Mouse (Mus musculus): ENCODE data around the gene Zfp207. TPM values are rescaled to one million over a fixed set of nuclear protein-coding genes. Genes with fewer than 3 reads are reported as not detected.
A peak's percentile ranks its signal among the peaks of the same experiment; 100 is the strongest.

The Zfp207 gene
- polyA plus RNA-seq (2012; fragmentation: generic; extraction: Trizol) = 92.9 TPM
- long read RNA-seq, experiment 1, transcript Zfp207-201 (11 exons, 2,245 nt) = major isoform, 94 of 160 reads
- long read RNA-seq, experiment 1, transcript Zfp207-202 (12 exons, 1,562 nt) = minor isoform, 42 of 160 reads
- long read RNA-seq, experiment 1, partial matches to known transcripts = 6 of 160 reads
- long read RNA-seq, experiment 1, other reads (novel, unspliced or antisense) = 18 of 160 reads
- long read RNA-seq, experiment 2, transcript Zfp207-201 (11 exons, 2,245 nt) = major isoform, 454 of 637 reads
- long read RNA-seq, experiment 2, transcript Zfp207-202 (12 exons, 1,562 nt) = minor isoform, 107 of 637 reads
- long read RNA-seq, experiment 2, partial matches to known transcripts = 20 of 637 reads
- long read RNA-seq, experiment 2, other reads (novel, unspliced or antisense) = 52 of 637 reads

GRCm38 (mm10) chr11:80383019-80383625 is at the start of gene Zfp207:
Zfp207 (plus strand) TSS chr11:80383279.
- peak; percentile 100 for TF ChIP-seq USF1 (IDR thresholded peaks at IDR 0.05; ENCODE audit: low read depth)
- no peak for TF ChIP-seq MYOG (IDR thresholded peaks at IDR 0.05; ENCODE audit: control insufficient read depth, extremely low read depth, insufficient read length)
- TF ChIP-seq MYOD1 (IDR thresholded peaks at IDR 0.05; ENCODE audit: control insufficient read depth, insufficient read length, low read depth) = no peak
- TF ChIP-seq MAX (IDR thresholded peaks at IDR 0.05) = peak; percentile 78
- no peak for TF ChIP-seq CEBPB (IDR thresholded peaks at IDR 0.05; ENCODE audit: low read depth)
- TF ChIP-seq FOSL1 (IDR thresholded peaks at IDR 0.05; ENCODE audit: insufficient read depth, low read length, poor library complexity, severe bottlenecking) = no peak
- TF ChIP-seq CTCF (IDR thresholded peaks at IDR 0.05; ENCODE audit: control insufficient read depth, insufficient read depth, insufficient read length) = no peak
- Histone ChIP-seq H3ac (ENCODE audit: control insufficient read depth, insufficient read length, low read depth) (peak within 1 kb of the TSS; percentile 95), H3K79me2 (ENCODE audit: control insufficient read depth, insufficient read depth) (peaks cover 57% of the 10 kb centered on the region), H3K27me3 (ENCODE audit: control insufficient read depth, insufficient read depth, insufficient read length) (no peaks in the 10 kb centered on the region), H3K4me3 (ENCODE audit: insufficient read depth, poor library complexity, severe bottlenecking) (peak within 1 kb of the TSS; percentile 96), H3K79me3 (ENCODE audit: low read depth) (peaks cover 50% of the 10 kb centered on the region), H3K36me3 (ENCODE audit: control insufficient read depth, insufficient read depth) (peaks cover 35% of the 10 kb centered on the region)

- no peaks in the 10 kb centered on the region for H3K79me3 ChIP-seq (ENCODE audit: low read depth)
- no peak overlapping the region for H3ac ChIP-seq (ENCODE audit: control insufficient read depth, insufficient read length, low read depth)
- no peak overlapping the region for H3K4me3 ChIP-seq (ENCODE audit: insufficient read depth, poor library complexity, severe bottlenecking)
- TF ChIP-seq CTCF (IDR thresholded peaks at IDR 0.05; ENCODE audit: control insufficient read depth, insufficient read depth, insufficient read length) (no peak), CEBPB (IDR thresholded peaks at IDR 0.05; ENCODE audit: low read depth) (no peak), MYOG (IDR thresholded peaks at IDR 0.05; ENCODE audit: control insufficient read depth, extremely low read depth, insufficient read length) (no peak), MAX (IDR thresholded peaks at IDR 0.05) (no peak), USF1 (IDR thresholded peaks at IDR 0.05; ENCODE audit: low read depth) (no peak), MYOD1 (IDR thresholded peaks at IDR 0.05; ENCODE audit: control insufficient read depth, insufficient read length, low read depth) (no peak), FOSL1 (IDR thresholded peaks at IDR 0.05; ENCODE audit: insufficient read depth, low read length, poor library complexity, severe bottlenecking) (no peak)
- peaks cover 40% of the 10 kb centered on the region for H3K27me3 ChIP-seq (ENCODE audit: control insufficient read depth, insufficient read depth, insufficient read length)
- H3K36me3 ChIP-seq (ENCODE audit: control insufficient read depth, insufficient read depth) = no peaks in the 10 kb centered on the region
- H3K79me2 ChIP-seq (ENCODE audit: control insufficient read depth, insufficient read depth) = no peaks in the 10 kb centered on the region
Measured at GRCm38 (mm10) chr11:80335609-80336350, 47.3 kb upstream of the Zfp207 start.

GRCm38 (mm10) chr11:80336351-80336730 is 46.7 kb upstream of the Zfp207 start:
- Histone ChIP-seq H3K79me3 (ENCODE audit: low read depth) (no peaks in the 10 kb centered on the region), H3ac (ENCODE audit: control insufficient read depth, insufficient read length, low read depth) (no peak overlapping the region), H3K79me2 (ENCODE audit: control insufficient read depth, insufficient read depth) (no peaks in the 10 kb centered on the region), H3K4me3 (ENCODE audit: insufficient read depth, poor library complexity, severe bottlenecking) (no peak overlapping the region), H3K36me3 (ENCODE audit: control insufficient read depth, insufficient read depth) (no peaks in the 10 kb centered on the region), H3K27me3 (ENCODE audit: control insufficient read depth, insufficient read depth, insufficient read length) (peaks cover 39% of the 10 kb centered on the region)
- TF ChIP-seq MYOD1 (IDR thresholded peaks at IDR 0.05; ENCODE audit: control insufficient read depth, insufficient read length, low read depth) = no peak

GRCm38 (mm10) chr11:80342482-80342881 is 40.6 kb upstream of the Zfp207 start:
- H3K27me3 ChIP-seq (ENCODE audit: control insufficient read depth, insufficient read depth, insufficient read length) = peaks cover 18% of the 10 kb centered on the region
- no peak overlapping the region for H3K4me3 ChIP-seq (ENCODE audit: insufficient read depth, poor library complexity, severe bottlenecking)
- H3K79me2 ChIP-seq (ENCODE audit: control insufficient read depth, insufficient read depth) = no peaks in the 10 kb centered on the region
- H3ac ChIP-seq (ENCODE audit: control insufficient read depth, insufficient read length, low read depth) = no peak overlapping the region
- H3K79me3 ChIP-seq (ENCODE audit: low read depth) = no peaks in the 10 kb centered on the region
- H3K36me3 ChIP-seq (ENCODE audit: control insufficient read depth, insufficient read depth) = no peaks in the 10 kb centered on the region
- TF ChIP-seq MAX (IDR thresholded peaks at IDR 0.05) = no peak
- no peak for TF ChIP-seq MYOD1 (IDR thresholded peaks at IDR 0.05; ENCODE audit: control insufficient read depth, insufficient read length, low read depth)
- TF ChIP-seq MYOG (IDR thresholded peaks at IDR 0.05; ENCODE audit: control insufficient read depth, extremely low read depth, insufficient read length) = no peak
- TF ChIP-seq CTCF (IDR thresholded peaks at IDR 0.05; ENCODE audit: control insufficient read depth, insufficient read depth, insufficient read length) = no peak
- no peak for TF ChIP-seq USF1 (IDR thresholded peaks at IDR 0.05; ENCODE audit: low read depth)
- no peak for TF ChIP-seq CEBPB (IDR thresholded peaks at IDR 0.05; ENCODE audit: low read depth)
- TF ChIP-seq FOSL1 (IDR thresholded peaks at IDR 0.05; ENCODE audit: insufficient read depth, low read length, poor library complexity, severe bottlenecking) = no peak

- TF ChIP-seq FOSL1 (IDR thresholded peaks at IDR 0.05; ENCODE audit: insufficient read depth, low read length, poor library complexity, severe bottlenecking) (no peak), CTCF (IDR thresholded peaks at IDR 0.05; ENCODE audit: control insufficient read depth, insufficient read depth, insufficient read length) (peak; percentile 59), MYOD1 (IDR thresholded peaks at IDR 0.05; ENCODE audit: control insufficient read depth, insufficient read length, low read depth) (no peak)
- Histone ChIP-seq H3K4me3 (ENCODE audit: insufficient read depth, poor library complexity, severe bottlenecking) (no peak overlapping the region), H3K27me3 (ENCODE audit: control insufficient read depth, insufficient read depth, insufficient read length) (peaks cover 10% of the 10 kb centered on the region), H3K79me3 (ENCODE audit: low read depth) (no peaks in the 10 kb centered on the region), H3K79me2 (ENCODE audit: control insufficient read depth, insufficient read depth) (no peaks in the 10 kb centered on the region), H3K36me3 (ENCODE audit: control insufficient read depth, insufficient read depth) (no peaks in the 10 kb centered on the region), H3ac (ENCODE audit: control insufficient read depth, insufficient read length, low read depth) (no peak overlapping the region)
Measured at GRCm38 (mm10) chr11:80351832-80352430, 31.1 kb upstream of the Zfp207 start.
